Mouse (Mus musculus): ENCODE results near the gene Fam83g. TPM values are rescaled to one million over a fixed set of nuclear protein-coding genes. Genes with fewer than 3 reads are reported as not detected.

The Fam83g gene
- total RNA-seq, 2 experiments from 2014 or later: 0.10 to 0.29 TPM

DNA sequence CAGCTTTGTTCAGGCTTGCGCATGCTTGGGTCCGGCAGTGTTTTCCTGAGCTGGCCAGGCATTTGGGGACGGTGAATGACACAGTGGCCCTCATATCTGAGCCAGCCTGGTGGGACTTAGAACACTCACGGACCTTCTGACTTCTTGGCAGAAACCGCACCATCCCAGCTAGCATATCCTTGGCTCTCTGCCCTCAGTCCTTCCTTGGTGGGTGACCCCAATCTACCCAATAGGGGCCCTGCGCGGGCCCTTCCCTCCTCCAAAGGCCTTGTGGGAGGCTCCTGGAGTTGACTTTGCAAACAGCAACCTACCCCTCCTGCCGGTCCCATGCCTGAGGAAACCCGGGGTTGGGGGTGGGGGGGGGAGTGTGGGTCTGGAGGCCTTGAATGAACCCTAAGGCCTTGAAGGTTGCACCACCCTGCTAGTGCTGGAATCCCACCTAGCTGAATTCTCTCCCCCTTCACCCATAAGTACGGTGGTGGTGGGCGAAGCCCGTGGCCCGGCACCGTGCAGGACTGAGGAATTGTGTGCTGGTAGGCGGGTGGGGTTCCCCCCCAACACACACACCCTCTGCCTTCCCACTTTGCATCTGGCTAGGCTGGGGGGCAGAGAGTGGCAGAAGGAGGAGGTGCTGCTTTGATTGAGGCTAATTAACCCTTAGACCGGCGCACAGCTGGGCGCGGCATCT, 9.6 kb upstream of the Fam83g start:
- no peak for DNase-seq

- DNase-seq: no peak
Observed at GRCm38 (mm10) chr11:61674839-61675159, 9.1 kb upstream of the Fam83g start.

DNA sequence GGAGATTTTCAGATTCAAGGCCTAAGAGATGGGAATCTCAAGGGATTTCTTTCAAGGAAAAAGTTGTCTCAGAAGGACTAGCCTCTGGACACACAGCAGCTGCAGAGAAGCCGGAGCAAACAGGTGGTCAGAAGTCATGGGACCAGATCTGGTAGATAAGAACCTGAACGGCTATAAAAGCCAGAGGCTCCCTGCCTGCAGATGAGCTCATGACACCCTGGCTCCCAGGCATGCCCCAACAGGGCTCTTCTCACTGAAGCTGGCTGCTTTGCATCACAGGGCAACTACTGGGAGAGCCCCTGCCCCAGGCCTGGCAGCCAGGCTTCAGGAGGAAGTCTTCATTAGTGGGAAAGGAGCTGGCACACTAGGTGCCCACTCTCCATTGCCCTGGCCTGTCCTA, 8.6 kb upstream of the Fam83g start:
- DNase-seq: no peak

GRCm38 (mm10) chr11:61676216-61676854, 7.6 kb upstream of the Fam83g start:
- no peak for DNase-seq

- no peak for DNase-seq
Observed at GRCm38 (mm10) chr11:61677709-61678108, 6.2 kb upstream of the Fam83g start.

- DNase-seq: no peak
Observed at GRCm38 (mm10) chr11:61679091-61679866, 4.6 kb upstream of the Fam83g start.

DNA sequence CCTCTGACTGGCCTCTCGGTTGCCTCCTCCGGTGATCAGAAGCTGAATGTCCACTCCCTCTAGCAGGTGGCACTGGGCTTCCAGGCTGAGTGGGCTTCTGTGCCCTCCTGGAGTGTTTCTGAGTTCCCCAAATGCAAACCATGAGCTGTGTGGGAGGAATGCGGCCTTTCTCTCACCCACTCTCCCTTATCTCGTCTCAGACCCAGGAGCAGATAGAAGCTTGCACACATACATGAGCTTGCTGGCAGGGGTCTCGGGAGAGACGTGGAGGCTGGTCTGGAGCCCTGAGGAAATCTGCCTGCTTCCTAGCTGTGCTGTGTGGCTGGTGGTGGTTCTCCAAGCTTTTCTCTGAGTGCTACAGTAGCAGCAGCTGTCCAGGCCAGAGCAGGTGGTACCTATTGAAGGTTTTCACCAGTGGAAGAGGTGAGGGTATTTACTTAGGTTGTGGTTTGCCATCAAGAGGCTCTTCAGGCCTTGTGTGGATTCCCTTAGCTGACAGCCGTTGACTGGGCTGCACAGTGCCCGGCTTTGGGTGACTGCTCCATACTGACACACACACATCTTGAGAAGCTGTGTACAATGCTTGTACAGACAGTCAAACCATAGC, 1.3 kb downstream of the Fam83g start:
- no peak for DNase-seq

DNA sequence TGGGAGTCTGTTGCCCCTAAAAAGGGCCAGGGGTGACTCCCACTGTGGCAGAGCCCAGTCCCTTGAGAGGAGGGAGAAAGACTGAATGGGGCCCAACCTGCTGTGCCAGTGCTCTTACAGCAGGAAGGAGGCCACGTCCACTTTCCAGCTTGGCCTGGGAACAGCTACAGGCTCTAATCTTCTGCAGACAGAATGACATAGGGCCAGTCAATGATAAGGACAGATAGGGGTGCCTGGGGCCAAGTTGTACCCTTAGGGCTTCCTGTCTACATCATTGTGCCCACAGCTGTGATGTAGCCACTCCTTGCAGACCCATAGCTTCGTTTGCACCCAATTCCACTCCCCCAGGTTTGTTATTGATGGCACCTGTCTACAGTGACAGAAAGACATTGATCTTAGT, 2.2 kb downstream of the Fam83g start:
- no peak for DNase-seq

GRCm38 (mm10) chr11:61686906-61687453, 3.1 kb downstream of the Fam83g start:
- no peak for DNase-seq

GRCm38 (mm10) chr11:61687595-61687994, 3.7 kb downstream of the Fam83g start:
- no peak for DNase-seq

GRCm38 (mm10) chr11:61692996-61693395, 9.1 kb downstream of the Fam83g start:
- no peak for DNase-seq

GRCm38 (mm10) chr11:61698852-61699251, 15.0 kb downstream of the Fam83g start:
- no peak for DNase-seq

GRCm38 (mm10) chr11:61699460-61699859, 15.6 kb downstream of the Fam83g start:
- DNase-seq: no peak

GRCm38 (mm10) chr11:61699933-61700332, 16.0 kb downstream of the Fam83g start:
- no peak for DNase-seq

- no peak for DNase-seq
Observed at GRCm38 (mm10) chr11:61701696-61702095, 17.8 kb downstream of the Fam83g start.

- DNase-seq: no peak
Observed at GRCm38 (mm10) chr11:61702494-61702893, 18.6 kb downstream of the Fam83g start.

GRCm38 (mm10) chr11:61705581-61705980, 21.7 kb downstream of the Fam83g start:
- no peak for DNase-seq

DNA sequence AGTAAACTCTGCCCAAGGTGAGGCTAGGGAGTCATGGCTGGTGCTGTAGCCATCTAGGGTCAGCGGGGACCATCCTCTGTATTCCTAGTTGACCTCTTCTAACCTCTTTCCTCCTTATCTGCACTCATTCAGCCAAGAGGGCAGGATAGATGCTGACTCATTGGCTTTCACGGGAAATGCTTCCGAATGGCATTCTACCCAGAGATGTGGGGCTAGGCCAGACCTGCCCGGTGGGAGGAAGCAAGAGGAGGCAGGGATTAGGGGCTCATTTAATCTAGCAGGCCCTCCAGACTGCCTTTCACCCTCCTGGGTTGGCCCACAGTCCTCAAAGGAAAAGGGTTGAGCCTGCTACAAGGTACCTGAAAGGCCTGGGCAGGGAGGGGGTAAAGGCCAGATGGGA, 22.3 kb downstream of the Fam83g start:
- DNase-seq: no peak

DNA sequence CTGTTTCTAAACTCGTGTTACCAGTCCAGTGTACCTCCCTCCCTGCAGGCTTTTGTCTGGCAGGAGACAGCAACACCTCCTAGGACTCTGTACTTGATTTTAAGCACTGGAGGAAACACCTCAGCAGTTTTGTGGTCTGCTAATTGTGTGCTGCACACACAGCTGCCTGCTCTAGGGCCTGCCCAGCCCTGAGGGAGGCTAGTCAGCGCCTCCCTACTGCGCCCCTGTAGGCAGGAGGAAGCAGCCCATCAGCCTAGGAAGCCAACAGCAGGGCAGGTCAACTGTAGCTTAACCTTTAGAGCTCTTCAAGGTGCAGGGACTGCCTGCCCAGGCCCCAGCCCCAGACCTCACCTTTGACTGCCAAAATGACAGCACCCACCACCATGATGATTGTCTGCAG, 25.0 kb downstream of the Fam83g start:
- DNase-seq: no peak

DNA sequence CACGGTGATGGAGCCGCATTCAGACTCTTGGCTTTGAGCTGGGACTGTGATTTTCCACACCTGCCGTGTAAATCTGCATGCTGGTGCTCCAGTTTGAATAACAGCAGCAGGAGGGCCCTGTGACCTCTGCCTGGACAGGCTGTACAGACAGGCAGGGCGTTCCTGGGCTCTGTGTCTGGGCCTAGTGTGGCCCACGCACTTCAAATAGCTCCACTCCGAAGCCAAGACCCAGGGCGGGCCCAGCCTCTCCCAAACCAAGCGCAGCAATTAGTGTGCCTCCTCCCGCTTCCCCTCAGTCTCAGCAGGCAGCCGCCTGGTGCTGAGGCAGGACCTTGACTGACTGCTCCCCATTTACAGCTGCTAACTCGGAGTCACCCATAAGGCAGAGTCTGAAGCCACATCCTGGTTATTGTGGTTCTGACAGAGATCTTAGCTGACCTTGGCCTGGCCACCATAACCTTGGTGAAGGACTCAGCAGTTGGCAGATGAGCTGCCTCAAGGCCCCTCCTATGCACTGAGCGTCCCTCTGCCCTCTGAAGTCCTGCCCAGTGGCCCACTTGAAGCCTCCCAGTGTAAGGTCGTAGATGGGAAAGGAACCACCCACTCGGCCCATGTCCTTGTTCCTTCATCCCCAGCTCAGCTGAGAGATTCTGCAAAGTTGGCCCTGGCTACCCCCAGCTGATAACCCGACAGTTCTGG, 29.4 kb downstream of the Fam83g start:
- peak; percentile 61 for DNase-seq

- DNase-seq: peak; percentile 56
Observed at GRCm38 (mm10) chr11:61714346-61715117, 30.6 kb downstream of the Fam83g start.
